Mouse (Mus musculus): ENCODE results near the gene Cir1. TPM values are rescaled to one million over a fixed set of nuclear protein-coding genes. Genes with fewer than 3 reads are reported as not detected.

Cir1 gene
- total RNA-seq (2021) = 10 to 100 TPM; 16.0 to 21.7 TPM
- long read RNA-seq, experiment 1, partial matches to known transcripts = 16 of 30 reads
- long read RNA-seq, experiment 1, other reads (novel, unspliced or antisense) = 14 of 30 reads
- long read RNA-seq, experiment 2, partial matches to known transcripts = 4 of 25 reads
- long read RNA-seq, experiment 2, other reads (novel, unspliced or antisense) = 21 of 25 reads

GRCm38 (mm10) chr2:73312152-73313116 is at the start of gene Cir1, which contains the start of gene Scrn3:
Cir1 (minus strand) TSS chr2:73312701.
Scrn3 (plus strand) TSS chr2:73312601.
- DNase-seq = peak; percentile 95

- no peak for DNase-seq
Measured at GRCm38 (mm10) chr2:73360536-73360935, 48.0 kb upstream of the Cir1 start.

- DNase-seq = no peak
Measured at GRCm38 (mm10) chr2:73359941-73360340, 47.4 kb upstream of the Cir1 start.

- no peak for DNase-seq
Measured at GRCm38 (mm10) chr2:73357004-73357403, 44.5 kb upstream of the Cir1 start.

- no peak for DNase-seq
Measured at GRCm38 (mm10) chr2:73351927-73352374, 39.5 kb upstream of the Cir1 start.

GRCm38 (mm10) chr2:73351496-73351895 is 39.0 kb upstream of the Cir1 start:
- DNase-seq = no peak

GRCm38 (mm10) chr2:73348221-73348620 is 35.7 kb upstream of the Cir1 start:
- DNase-seq = no peak

GRCm38 (mm10) chr2:73347766-73348165 is 35.3 kb upstream of the Cir1 start:
- DNase-seq = no peak

GRCm38 (mm10) chr2:73347136-73347535 is 34.6 kb upstream of the Cir1 start:
- no peak for DNase-seq

- DNase-seq = no peak
Measured at GRCm38 (mm10) chr2:73346345-73347086, 34.0 kb upstream of the Cir1 start.

- DNase-seq = no peak
Measured at GRCm38 (mm10) chr2:73345204-73345603, 32.7 kb upstream of the Cir1 start.

- DNase-seq = no peak
Measured at GRCm38 (mm10) chr2:73343701-73344100, 31.2 kb upstream of the Cir1 start.

GRCm38 (mm10) chr2:73338415-73338814 is 25.9 kb upstream of the Cir1 start:
- no peak for DNase-seq

GRCm38 (mm10) chr2:73335949-73336348 is 23.4 kb upstream of the Cir1 start:
- no peak for DNase-seq

- DNase-seq = peak; percentile 28
Measured at GRCm38 (mm10) chr2:73325871-73326270, 13.4 kb upstream of the Cir1 start.

- no peak for DNase-seq
Measured at GRCm38 (mm10) chr2:73322991-73323390, 10.5 kb upstream of the Cir1 start.

- DNase-seq = no peak
Measured at GRCm38 (mm10) chr2:73319218-73319617, 6.7 kb upstream of the Cir1 start.

GRCm38 (mm10) chr2:73317426-73317825 is 4.9 kb upstream of the Cir1 start:
- no peak for DNase-seq

- no peak for DNase-seq
Measured at GRCm38 (mm10) chr2:73314311-73314710, 1.8 kb upstream of the Cir1 start.

- peak; percentile 58 for DNase-seq
Measured at GRCm38 (mm10) chr2:73313117-73313501, 608 bp upstream of the Cir1 start.

- no peak for DNase-seq
Measured at GRCm38 (mm10) chr2:73306006-73306405, 6.5 kb downstream of the Cir1 start.

GRCm38 (mm10) chr2:73304506-73304905 is 8.0 kb downstream of the Cir1 start:
- no peak for DNase-seq

- DNase-seq = no peak
Measured at GRCm38 (mm10) chr2:73302722-73303121, 9.8 kb downstream of the Cir1 start.
